Mouse (Mus musculus) thymus, adult 2 months (tissue): ENCODE measurements around the gene Arih2. TPM values are rescaled to one million over a fixed set of nuclear protein-coding genes. Genes with fewer than 3 reads are reported as not detected.

Experiments
- DNase-seq: peaks from one replicate; pipeline ENCODE4 v3.0.0; 2021
- H3K27ac ChIP-seq: fragments of 200-500 bp; 2 replicates; pipeline ENCODE4 v1.5.1; 2012; ENCODE audit warnings: low read length, control low read depth; ENCODE audit not compliant: control insufficient read depth, insufficient read depth
- H3K27me3 ChIP-seq: fragments of 200-500 bp; 2 replicates; pipeline ENCODE4 v1.6.1; 2012; ENCODE audit warnings: mild to moderate bottlenecking, low read length, moderate library complexity, mixed read lengths; ENCODE audit not compliant: control insufficient read depth, insufficient read depth
- H3K36me3 ChIP-seq: fragments of 200-500 bp; 2 replicates; pipeline ENCODE4 v1.6.1; 2012; ENCODE audit warnings: mild to moderate bottlenecking, low read length, moderate library complexity; ENCODE audit not compliant: control insufficient read depth, insufficient read depth
- H3K4me1 ChIP-seq: fragments of 200-500 bp; replicated peaks from 2 replicates; pipeline ENCODE4 v1.6.1; 2012; ENCODE audit warnings: low read length; ENCODE audit not compliant: control insufficient read depth, insufficient read depth
- H3K4me3 ChIP-seq: fragments of 200-500 bp; 2 replicates; pipeline ENCODE4 v1.5.1; 2012; ENCODE audit warnings: mild to moderate bottlenecking, low read length, control low read depth, moderate library complexity; ENCODE audit not compliant: control insufficient read depth, insufficient read depth
- CTCF ChIP-seq: fragments of 200-500 bp; IDR thresholded peaks from 2 replicates; pipeline ENCODE4 v1.5.1; 2012; ENCODE audit warnings: mild to moderate bottlenecking, control low read depth, low read length, moderate library complexity, borderline replicate concordance; ENCODE audit not compliant: control insufficient read depth, poor library complexity, insufficient read depth; ENCODE audit errors: extremely low read depth
- POLR2A ChIP-seq: fragments of 200-500 bp; IDR thresholded peaks from 2 replicates; pipeline ENCODE4 v1.6.1; 2012; ENCODE audit warnings: mild to moderate bottlenecking, low read length, control low read depth, moderate library complexity; ENCODE audit not compliant: control insufficient read depth, poor library complexity, insufficient read depth; ENCODE audit errors: extremely low read depth
- WGBS: fragments of 180-500 bp; shearing (Covaris S2); methylation state at CpG from one replicate; pipeline ENCODE4 v1.1.7; 2018; 5-methylcytosine and 5-hydroxymethylcytosine counted together
- polyA plus RNA-seq: library from polyadenylated mRNA; depleted of rRNA; stranded (reverse); fragments of >200 nt; gene quantifications from 2 replicates; pipeline ENCODE4 v1.2.3, GENCODE M21; 2012; rRNA removed

Gene Arih2
- 56.0 and 63.0 TPM in 2 replicates for polyA plus RNA-seq

DNA sequence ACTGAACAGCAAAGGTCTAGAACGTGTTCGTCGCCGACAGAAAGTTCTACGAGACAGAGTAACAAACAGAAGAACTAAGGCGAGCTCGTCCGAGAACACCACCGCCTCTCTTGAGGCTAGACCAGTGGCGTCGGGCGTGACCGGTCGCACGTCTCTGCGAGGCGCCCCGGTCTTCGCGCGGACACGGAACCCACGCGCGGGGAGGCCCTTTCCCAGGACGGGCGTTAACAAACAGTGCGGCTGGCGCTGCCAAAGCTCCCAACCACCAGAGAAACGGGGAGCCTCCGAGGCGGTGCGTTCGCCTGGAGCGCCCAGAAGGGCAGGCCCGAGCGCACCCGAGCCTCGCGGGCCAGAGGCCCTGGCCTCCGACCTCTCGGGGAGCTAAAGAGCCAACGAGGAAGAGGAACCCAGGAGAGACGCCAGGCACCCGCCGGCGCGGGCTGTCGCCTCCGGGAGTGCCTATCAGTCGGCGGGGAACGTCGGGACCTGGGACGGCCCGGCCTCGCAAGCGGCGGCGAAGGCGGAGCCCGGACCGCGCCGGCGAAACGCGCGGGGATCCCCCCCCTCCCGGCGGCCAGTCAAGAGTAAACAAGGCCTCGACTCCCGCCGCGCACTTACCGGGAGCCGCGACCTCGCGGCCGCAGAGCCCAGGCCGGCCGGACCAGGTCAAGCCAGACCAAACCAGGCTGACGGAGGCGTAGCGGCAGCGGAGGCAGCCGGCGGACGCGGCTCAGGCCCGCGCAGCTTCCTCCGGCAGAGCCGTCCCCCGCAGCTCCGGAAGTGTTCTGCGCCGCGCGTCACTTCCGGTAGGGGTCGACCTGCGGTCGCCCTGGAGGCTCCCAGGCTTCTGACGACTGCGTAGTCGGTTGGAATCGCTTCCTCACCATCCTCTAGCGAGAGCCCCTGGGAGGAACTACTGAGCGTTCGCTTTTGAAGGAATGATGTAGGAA, at the start of gene Arih2:
Arih2 (minus strand) TSS at position 776 of the 950 bp plus-strand sequence.
- TF ChIP-seq POLR2A (peak; percentile 74; the same call in 1 of the 2 replicates), CTCF (no peak)
- peak; percentile 91 for DNase-seq
- WGBS, result under 1% methylated on average over 112 of the region's 112 CpGs

DNA sequence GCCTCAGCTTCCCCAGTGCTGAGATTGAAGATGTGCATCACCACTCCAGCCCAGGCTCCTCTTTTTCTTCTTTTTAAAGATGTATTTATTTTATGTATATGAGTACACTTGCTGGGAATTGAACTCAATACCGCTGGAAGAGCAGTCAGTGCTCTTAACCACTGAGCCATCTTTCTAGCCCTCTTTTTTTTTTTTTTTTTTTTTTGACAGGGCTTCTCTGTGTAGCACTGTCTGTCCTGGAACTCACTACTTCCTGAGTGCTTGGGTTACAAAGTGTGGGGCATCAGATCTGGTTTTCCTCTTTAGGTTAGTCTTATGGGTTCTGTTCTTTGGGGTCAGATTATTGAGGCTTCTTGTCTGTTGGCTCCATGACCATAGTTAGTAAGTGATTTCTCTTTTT, 45.3 kb upstream of the Arih2 start:
- Histone ChIP-seq H3K36me3 (no peaks in the 10 kb centered on the region), H3K27ac (no peak overlapping the region), H3K27me3 (no peaks in the 10 kb centered on the region; the same call in 1 of the 2 replicates), H3K4me3 (no peak overlapping the region), H3K4me1 (peaks cover 9% of the 10 kb centered on the region)
- TF ChIP-seq CTCF (no peak), POLR2A (no peak)
- 94% methylated on average over 1 of the region's 1 CpGs for WGBS
- DNase-seq, result no peak

More for the DNA sequence above, at the start of gene Arih2:
- Histone ChIP-seq H3K27me3 (no peaks in the 10 kb centered on the region), H3K36me3 (no peaks in the 10 kb centered on the region), H3K4me1 (peaks cover 8% of the 10 kb centered on the region), H3K4me3 (peak within 1 kb of the TSS; percentile 93), H3K27ac (peak within 1 kb of the TSS; percentile 82)

DNA sequence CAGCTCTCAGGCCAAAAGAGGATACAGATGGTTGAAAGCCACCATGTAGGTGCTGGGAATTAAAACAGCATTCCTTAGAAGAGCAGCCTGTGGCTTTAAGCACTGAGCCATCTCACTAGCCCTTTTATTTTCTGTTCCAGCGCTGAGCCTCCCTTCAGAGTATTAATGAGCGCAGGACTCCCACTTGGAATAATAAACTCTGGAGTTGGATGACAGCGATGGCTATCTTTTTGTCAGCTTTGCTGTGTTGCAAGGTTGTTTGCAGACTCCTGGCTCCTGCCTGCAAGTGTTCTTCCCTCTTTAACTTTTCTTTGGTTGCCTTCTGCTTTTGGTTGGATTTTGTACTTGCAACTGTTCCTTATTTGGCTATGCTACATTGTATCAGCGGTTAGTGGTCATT, 44.8 kb upstream of the Arih2 start:
- TF ChIP-seq POLR2A (no peak), CTCF (no peak)
- Histone ChIP-seq H3K27ac (no peak overlapping the region), H3K4me3 (no peak overlapping the region), H3K4me1 (peaks cover 9% of the 10 kb centered on the region), H3K36me3 (no peaks in the 10 kb centered on the region), H3K27me3 (no peaks in the 10 kb centered on the region; the same call in 1 of the 2 replicates)
- WGBS, result 88% methylated on average over 4 of the region's 4 CpGs
- no peak for DNase-seq

DNA sequence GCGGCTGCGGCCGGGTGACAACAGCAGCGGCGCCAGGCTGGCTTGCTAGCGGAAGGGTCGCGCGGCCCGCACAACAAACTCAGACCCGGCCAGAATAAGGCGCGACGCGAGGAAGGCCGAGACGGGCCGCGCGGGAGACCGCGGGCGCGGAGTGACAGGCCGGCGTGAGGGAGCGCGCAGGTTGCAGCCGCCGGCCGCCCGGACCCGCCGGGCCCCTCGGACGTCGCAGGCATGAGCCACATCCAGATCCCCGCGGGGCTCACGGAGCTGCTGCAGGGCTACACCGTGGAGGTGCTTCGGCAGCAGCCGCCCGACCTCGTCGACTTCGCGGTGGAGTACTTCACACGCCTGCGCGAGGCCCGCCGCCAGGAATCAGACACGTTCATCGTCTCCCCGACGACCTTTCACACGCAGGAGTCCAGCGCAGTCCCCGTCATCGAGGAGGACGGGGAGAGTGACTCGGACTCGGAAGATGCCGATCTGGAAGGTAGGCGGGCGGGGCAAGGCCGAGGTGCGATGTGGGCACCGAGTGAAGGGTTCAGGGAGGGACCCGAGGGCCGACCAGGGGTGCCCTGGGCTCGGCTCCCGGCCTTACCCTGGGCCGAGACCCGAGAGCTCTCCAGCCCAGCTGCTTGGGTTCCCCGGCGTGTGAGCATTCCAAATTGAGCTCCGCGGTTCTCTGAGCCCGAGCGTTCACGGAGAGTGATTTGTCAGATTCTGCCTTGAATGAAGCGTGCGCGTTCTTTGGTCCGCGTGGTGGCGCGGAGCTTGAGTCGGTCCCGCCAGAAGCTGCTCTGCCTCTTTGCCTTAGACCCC, 43.2 kb upstream of the Arih2 start:
- Histone ChIP-seq H3K36me3 (no peaks in the 10 kb centered on the region), H3K4me3 (peak overlapping the region; percentile 44), H3K27ac (no peak overlapping the region), H3K27me3 (no peaks in the 10 kb centered on the region; the same call in 1 of the 2 replicates), H3K4me1 (peaks cover 11% of the 10 kb centered on the region)
- WGBS, result under 1% methylated on average over 92 of the region's 92 CpGs
- DNase-seq, result peak; percentile 34
- no peak for TF ChIP-seq CTCF
- no peak for TF ChIP-seq POLR2A

DNA sequence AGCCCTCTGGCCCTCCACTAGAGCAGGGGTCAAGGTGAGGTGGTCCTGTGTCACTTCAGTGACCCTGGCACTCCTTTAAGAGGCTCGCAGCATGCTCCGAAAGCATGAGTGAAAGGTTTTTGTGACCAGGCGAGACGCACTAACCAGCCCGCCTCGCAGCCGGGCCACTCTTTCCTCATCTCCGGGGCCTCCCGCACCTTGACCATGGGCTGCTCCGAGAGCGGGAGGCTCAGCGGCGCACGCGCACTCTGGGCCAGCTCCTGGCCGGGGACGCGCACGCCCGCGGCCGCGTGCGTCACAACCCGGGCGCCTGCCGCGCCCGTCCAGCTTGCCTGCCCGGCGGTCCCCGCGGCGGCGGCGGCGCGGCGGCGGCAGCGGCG, 42.6 kb upstream of the Arih2 start:
- no peak overlapping the region for H3K27ac ChIP-seq
- DNase-seq, result peak; percentile 55
- H3K4me3 ChIP-seq, result peak overlapping the region; percentile 44
- H3K4me1 ChIP-seq, result peaks cover 11% of the 10 kb centered on the region
- WGBS, result 1% methylated on average over 41 of the region's 42 CpGs
- no peak for TF ChIP-seq CTCF
- no peak for TF ChIP-seq POLR2A
- H3K27me3 ChIP-seq, result no peaks in the 10 kb centered on the region; the same call in 1 of the 2 replicates
- H3K36me3 ChIP-seq, result no peaks in the 10 kb centered on the region

DNA sequence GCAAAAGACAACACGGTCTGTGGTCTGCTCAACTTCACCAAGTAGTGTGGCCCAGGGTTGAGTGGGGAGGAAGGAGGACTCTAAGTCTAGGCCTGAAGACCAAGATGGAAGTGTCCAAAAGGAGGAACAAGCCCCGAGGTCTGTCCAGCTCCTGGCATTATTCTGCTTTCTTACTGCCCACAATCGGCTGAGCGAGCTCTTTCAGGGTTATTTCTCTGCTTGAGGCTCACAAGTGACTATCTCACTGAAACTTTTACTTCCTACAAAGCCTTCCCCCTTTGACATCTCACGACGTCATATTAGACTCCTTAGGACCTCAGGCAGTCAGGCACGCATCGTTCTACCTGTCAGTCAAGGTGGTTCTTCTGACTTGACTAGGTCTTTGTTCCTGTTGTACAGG, 42.2 kb upstream of the Arih2 start:
- 43% methylated on average over 8 of the region's 8 CpGs for WGBS
- no peak overlapping the region for H3K4me3 ChIP-seq
- DNase-seq, result no peak

More for the DNA sequence above, 42.2 kb upstream of the Arih2 start:
- H3K4me1 ChIP-seq, result peaks cover 11% of the 10 kb centered on the region
- TF ChIP-seq CTCF, result no peak
- TF ChIP-seq POLR2A, result no peak
- H3K36me3 ChIP-seq, result no peaks in the 10 kb centered on the region
- no peaks in the 10 kb centered on the region; the same call in 1 of the 2 replicates for H3K27me3 ChIP-seq
- no peak overlapping the region for H3K27ac ChIP-seq
